Mouse (Mus musculus): ENCODE data around the gene Gstm1.

DNA sequence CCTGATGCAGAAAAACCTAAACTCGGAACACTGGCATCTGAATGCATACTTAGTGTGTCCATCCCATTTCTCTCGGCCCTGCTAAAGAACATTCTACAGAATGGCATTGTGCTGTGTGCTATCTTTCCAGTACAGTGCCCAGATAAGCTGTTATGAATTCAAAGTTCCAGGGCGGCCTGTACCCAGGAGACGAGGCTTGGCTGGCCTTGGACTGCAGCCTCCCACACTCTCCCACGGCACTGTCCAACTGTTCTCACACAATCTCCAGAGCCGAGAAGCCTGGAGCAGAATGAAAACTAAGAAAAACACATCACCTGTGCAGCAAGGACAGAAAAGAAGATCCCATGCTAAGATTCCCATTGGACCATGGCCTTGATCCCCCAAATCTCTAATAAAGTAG is 35.0 kb downstream of the Gstm1 start:
- TF ChIP-seq CTCF (IDR thresholded peaks at IDR 0.05) = no peak
- no peak for TF ChIP-seq POLR2A (IDR thresholded peaks at IDR 0.05; ENCODE audit: insufficient read depth, low read depth, low read length)
- TF ChIP-seq EP300 (IDR thresholded peaks at IDR 0.05; ENCODE audit: insufficient read depth, low read depth, low read length) = no peak
